ENCODE assay signal across 8 mouse cellular contexts in genomic region chr13:74300925-74301606, GRCm38 (mm10). TPM values are rescaled to one million over a fixed set of nuclear protein-coding genes. Genes with fewer than 3 reads are reported as not detected.
DNase-seq lines count a peak whose midpoint lies in the region; ATAC-seq and TF ChIP-seq lines count a peak whose summit lies in the region.

No protein-coding gene starts in this region.

- peaks cover 29% of the 10 kb centered on the region for H3K36me3 ChIP-seq in embryonic facial prominence, embryonic 15.5 days
- peaks cover 39% of the 10 kb centered on the region for H3K36me3 ChIP-seq in heart, embryonic 10.5 days
- peaks cover 29% of the 10 kb centered on the region for H3K36me3 ChIP-seq in kidney, postnatal 0 days (ENCODE audit: insufficient read depth, low read length)

- no peak overlapping the region for H3K27ac ChIP-seq in embryonic facial prominence, embryonic 15.5 days (replicated peaks)
- H3K27ac ChIP-seq in heart, embryonic 10.5 days, result no peak overlapping the region
- no peak overlapping the region for H3K27ac ChIP-seq in kidney, postnatal 0 days

- no peaks in the 10 kb centered on the region for H3K27me3 ChIP-seq in embryonic facial prominence, embryonic 15.5 days
- H3K27me3 ChIP-seq in heart, embryonic 10.5 days (ENCODE audit: insufficient read depth, poor library complexity, severe bottlenecking), result no peaks in the 10 kb centered on the region
- no peaks in the 10 kb centered on the region for H3K27me3 ChIP-seq in kidney, postnatal 0 days (ENCODE audit: insufficient read depth, low read length)

- WGBS in embryonic facial prominence, embryonic 15.5 days, result 37% methylated on average over 4 of the region's 4 CpGs
- WGBS in heart, embryonic 10.5 days, result 41% methylated on average over 4 of the region's 4 CpGs
- WGBS in kidney, postnatal 0 days, result 42% methylated on average over 4 of the region's 4 CpGs

- no peak overlapping the region for H3K4me3 ChIP-seq in embryonic facial prominence, embryonic 15.5 days (replicated peaks)
- H3K4me3 ChIP-seq in heart, embryonic 10.5 days, result no peak overlapping the region
- H3K4me3 ChIP-seq in kidney, postnatal 0 days (replicated peaks; ENCODE audit: low read depth, low read length), result no peak overlapping the region

- no peak overlapping the region for H3K9ac ChIP-seq in embryonic facial prominence, embryonic 15.5 days
- H3K9ac ChIP-seq in kidney, postnatal 0 days (ENCODE audit: low read depth, low read length), result no peak overlapping the region

- H3K9me3 ChIP-seq in embryonic facial prominence, embryonic 15.5 days (replicated peaks), result no peaks in the 10 kb centered on the region
- no peaks in the 10 kb centered on the region for H3K9me3 ChIP-seq in heart, embryonic 10.5 days
- no peaks in the 10 kb centered on the region for H3K9me3 ChIP-seq in kidney, postnatal 0 days (replicated peaks; ENCODE audit: low read length)

- TF ChIP-seq CTCF in kidney, postnatal 0 days (IDR thresholded peaks at IDR 0.05; ENCODE audit: low read depth), result peak; percentile 97

- ATAC-seq in embryonic facial prominence, embryonic 15.5 days (ENCODE audit: insufficient number of reproducible peaks, low FRiP score, low TSS enrichment, low read depth), result peak; percentile 69
- peak; percentile 73 for ATAC-seq in kidney, postnatal 0 days (replicated peaks; ENCODE audit: low FRiP score, low read depth)
- 0 out of 2 replicates have a peak, but pooled peaks have one; percentile 61 for ATAC-seq in monocyte, adult 5-6 weeks (replicated peaks; ENCODE audit: insufficient number of reproducible peaks, low FRiP score, low TSS enrichment, poor library complexity, severe bottlenecking)

- no peaks in the 10 kb centered on the region for H3K4me1 ChIP-seq in embryonic facial prominence, embryonic 15.5 days
- no peaks in the 10 kb centered on the region for H3K4me1 ChIP-seq in heart, embryonic 10.5 days
- no peaks in the 10 kb centered on the region for H3K4me1 ChIP-seq in kidney, postnatal 0 days (replicated peaks; ENCODE audit: insufficient read depth, low read length)

- no peak overlapping the region for H3K4me2 ChIP-seq in embryonic facial prominence, embryonic 15.5 days (replicated peaks)
- H3K4me2 ChIP-seq in kidney, postnatal 0 days (ENCODE audit: low read length), result no peak overlapping the region

- peak; percentile 65 to 67 for DNase-seq in B cell, adult 2 months
- peak; percentile 71 to 81 for DNase-seq in adrenal gland, postnatal 36 days
- DNase-seq in heart, embryonic 10.5 days (ENCODE audit: low spot score), result peak; percentile 83
- peak; percentile 87 for DNase-seq in kidney, postnatal 0 days (ENCODE audit: low spot score)
- DNase-seq in liver, result peak; percentile 62
- DNase-seq in spleen, postnatal 36 days (ENCODE audit: low spot score in 2 of 2), result peak; percentile 23 to 25

RNA-seq across cellular contexts. Expression of gene Ahrr, which starts 8.9 kb away (rescaled TPM):
- total RNA-seq in adrenal gland, postnatal 36 days (2021), result 1 to 10 TPM in 1 of 2 experiments, under 1 TPM in 1; 0.89 to 1.3 TPM
- polyA plus RNA-seq in embryonic facial prominence, embryonic 15.5 days (2015; fragmentation: Nextera tagmentation; extraction: Ambion mirVana), result 2.2 and 3.4 TPM in 2 replicates
- 0.30 and 0.90 TPM in 2 replicates for polyA plus RNA-seq in heart, embryonic 10.5 days (2016; fragmentation: Nextera tagmentation; extraction: Ambion mirVana)
- 0.45 and 0.46 TPM in 2 replicates for polyA plus RNA-seq in kidney, postnatal 0 days (2015; fragmentation: Nextera tagmentation; extraction: Ambion mirVana)
- total RNA-seq in monocyte, adult 5-6 weeks (2017), result 0.48 to 0.85 TPM (median 0.49 TPM) in 3 replicates

RNA-seq across cellular contexts. Expression of gene Pdcd6, which starts 16.3 kb away (rescaled TPM):
- 100 to 1,000 TPM; 133 to 173 TPM for total RNA-seq in adrenal gland, postnatal 36 days (2021)
- polyA plus RNA-seq in embryonic facial prominence, embryonic 15.5 days (2015; fragmentation: Nextera tagmentation; extraction: Ambion mirVana), result 154 and 159 TPM in 2 replicates
- 106 and 126 TPM in 2 replicates for polyA plus RNA-seq in heart, embryonic 10.5 days (2016; fragmentation: Nextera tagmentation; extraction: Ambion mirVana)
- 183 and 186 TPM in 2 replicates for polyA plus RNA-seq in kidney, postnatal 0 days (2015; fragmentation: Nextera tagmentation; extraction: Ambion mirVana)
- total RNA-seq in monocyte, adult 5-6 weeks (2017), result 116 to 130 TPM (median 125 TPM) in 3 replicates

RNA-seq across cellular contexts. Expression of gene Sdha, which starts 49.0 kb away (rescaled TPM):
- 100 to 1,000 TPM; 611 to 702 TPM for total RNA-seq in adrenal gland, postnatal 36 days (2021)
- polyA plus RNA-seq in embryonic facial prominence, embryonic 15.5 days (2015; fragmentation: Nextera tagmentation; extraction: Ambion mirVana), result 221 and 224 TPM in 2 replicates
- polyA plus RNA-seq in heart, embryonic 10.5 days (2016; fragmentation: Nextera tagmentation; extraction: Ambion mirVana), result 345 and 502 TPM in 2 replicates
- 305 and 346 TPM in 2 replicates for polyA plus RNA-seq in kidney, postnatal 0 days (2015; fragmentation: Nextera tagmentation; extraction: Ambion mirVana)
- 266 to 290 TPM (median 273 TPM) in 3 replicates for total RNA-seq in monocyte, adult 5-6 weeks (2017)

RNA-seq across cellular contexts. Expression of gene Ccdc127, which starts 49.0 kb away (rescaled TPM):
- 10 to 100 TPM; 58.0 to 58.1 TPM for total RNA-seq in adrenal gland, postnatal 36 days (2021)
- polyA plus RNA-seq in embryonic facial prominence, embryonic 15.5 days (2015; fragmentation: Nextera tagmentation; extraction: Ambion mirVana), result 59.9 and 63.7 TPM in 2 replicates
- 50.0 and 50.2 TPM in 2 replicates for polyA plus RNA-seq in heart, embryonic 10.5 days (2016; fragmentation: Nextera tagmentation; extraction: Ambion mirVana)
- 42.7 and 44.1 TPM in 2 replicates for polyA plus RNA-seq in kidney, postnatal 0 days (2015; fragmentation: Nextera tagmentation; extraction: Ambion mirVana)
- total RNA-seq in monocyte, adult 5-6 weeks (2017), result 30.2 to 39.4 TPM (median 31.4 TPM) in 3 replicates

Comparison
In these comparisons a context has a peak if more than half of its experiments do, and no peak if none do; other contexts are left out.
1. DNase-seq: peak in every context shown above with its lines; median percentile 87 in kidney, postnatal 0 days; 83 in heart, embryonic 10.5 days; 76 in adrenal gland, postnatal 36 days; 66 in B cell, adult 2 months; 62 in liver; 24 in spleen, postnatal 36 days.